Mouse (Mus musculus) spleen, adult 2 months (tissue): ENCODE data around the gene Fance.

Experiments used
- CTCF ChIP-seq: fragments of 200-500 bp; IDR thresholded peaks from 2 replicates; pipeline ENCODE4 v1.5.1; 2011; ENCODE audit warnings: mild to moderate bottlenecking, inconsistent platforms; ENCODE audit not compliant: insufficient read depth, insufficient read length, insufficient replicate concordance; ENCODE audit errors: extremely low read depth
- POLR2A ChIP-seq: fragments of 200-500 bp; IDR thresholded peaks from 2 replicates; pipeline ENCODE4 v1.6.1; 2011; ENCODE audit warnings: low read depth, low read length, inconsistent platforms

DNA sequence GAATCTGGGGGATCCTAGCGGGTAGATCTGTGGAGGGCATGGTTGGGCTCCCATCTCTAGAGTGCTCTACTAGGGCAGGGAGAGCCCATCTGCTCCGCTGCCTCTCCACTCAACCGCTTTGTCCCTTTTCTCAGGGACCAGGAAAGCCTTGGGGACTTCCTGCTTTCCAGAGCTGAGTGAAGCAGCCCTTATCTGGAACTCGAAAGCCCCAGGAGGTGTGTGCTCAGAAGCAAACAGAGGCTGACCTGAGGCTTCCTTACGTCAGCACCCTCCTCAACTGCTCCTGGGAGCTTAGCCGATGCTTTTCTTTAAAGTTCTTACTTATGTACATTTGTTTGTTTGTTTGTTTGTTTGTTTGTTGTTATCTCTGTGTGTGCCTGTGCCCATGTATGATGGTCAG, 40.5 kb upstream of the Fance start:
- TF ChIP-seq CTCF (no peak), POLR2A (no peak)
